In genomic region chr5:75499695-75500094, GRCm38 (mm10) we compare ENCODE assay signal across 22 mouse cellular contexts.
A peak's percentile ranks its signal among the peaks of the same experiment; 100 is the strongest.
DNase-seq lines count a peak whose midpoint lies in the region; ATAC-seq and TF ChIP-seq lines count a peak whose summit lies in the region.
"Had no signal": no experiment of that assay in that cellular context is flagged by ENCODE, and none has a peak within 500 bp of the region (broad histone marks: within the 10 kb centered on the region; RNA-seq: fewer than 3 reads in every experiment).

No protein-coding gene starts in this region.

- no peak overlapping the region for H3K9ac ChIP-seq in intestine, postnatal 0 days (ENCODE audit: low read depth, low read length)
- no peak overlapping the region for H3K9ac ChIP-seq in intestine, embryonic 16.5 days (ENCODE audit: low read depth, low read length)
- no peak overlapping the region for H3K9ac ChIP-seq in lung, embryonic 14.5 days
- H3K9ac ChIP-seq: forebrain, embryonic 13.5 days; hindbrain, embryonic 14.5 days; intestine, embryonic 15.5 days; kidney, embryonic 15.5 days had no signal

- in situ Hi-C loops in Patski (cut with MboI; ENCODE audit: low pct_unique_long_range_greater_than_20kb): no loop called here

- H3K36me3 ChIP-seq in intestine, postnatal 0 days (ENCODE audit: control insufficient read depth, insufficient read depth): no peaks in the 10 kb centered on the region
- H3K36me3 ChIP-seq in intestine, embryonic 16.5 days (ENCODE audit: control insufficient read depth, insufficient read depth, low read length): no peaks in the 10 kb centered on the region
- H3K36me3 ChIP-seq in lung, embryonic 14.5 days (ENCODE audit: insufficient read depth): no peaks in the 10 kb centered on the region
- H3K36me3 ChIP-seq: intestine, embryonic 15.5 days; kidney, embryonic 15.5 days; limb, embryonic 10.5 days; midbrain, embryonic 10.5 days had no signal

- no peaks in the 10 kb centered on the region for H3K9me3 ChIP-seq in intestine, postnatal 0 days (ENCODE audit: control insufficient read depth)
- no peaks in the 10 kb centered on the region for H3K9me3 ChIP-seq in intestine, embryonic 16.5 days (ENCODE audit: control insufficient read depth, low read length)
- H3K9me3 ChIP-seq in lung, embryonic 14.5 days (ENCODE audit: low read depth, low read length): no peaks in the 10 kb centered on the region
- H3K9me3 ChIP-seq: forebrain, embryonic 13.5 days; intestine, embryonic 15.5 days; kidney, embryonic 15.5 days; limb, embryonic 10.5 days; midbrain, embryonic 10.5 days had no signal

- WGBS in intestine, postnatal 0 days: 87% methylated on average over 5 of the region's 5 CpGs
- 87% methylated on average over 5 of the region's 5 CpGs for WGBS in intestine, embryonic 16.5 days
- WGBS in lung, embryonic 14.5 days: 83% methylated on average over 5 of the region's 5 CpGs

- DNase-seq in lung, embryonic 14.5 days: no peak
- no peak for DNase-seq in lung, postnatal 10 days
- DNase-seq in Patski (ENCODE audit: low read depth, low spot score) (no peak), adipocyte (ENCODE audit: low spot score) (no peak)
- no peak for DNase-seq in cerebellum, adult 9-10 months
- DNase-seq: adrenal gland, adult 2 months; cerebellum, adult 2 months; cerebellum, postnatal 36 days; heart, postnatal 4 days; kidney, postnatal 4 days; lung, adult 2 months; right cerebral cortex, postnatal 4 days had no signal

- CTCF ChIA-PET in Patski (lab: Charles Lee): no interaction called here

- POLR2A ChIA-PET in Patski (lab: Charles Lee): no interaction called here

- peak; percentile 21 for TF ChIP-seq CTCF in intestine, postnatal 0 days (IDR thresholded peaks at IDR 0.05; ENCODE audit: low read depth)
- peak; percentile 35 for TF ChIP-seq CTCF in lung, embryonic 14.5 days (IDR thresholded peaks at IDR 0.05; ENCODE audit: low read depth)
- peak; percentile 35 for TF ChIP-seq CTCF in Patski (IDR thresholded peaks at IDR 0.05)

- H3K27me3 ChIP-seq in intestine, postnatal 0 days (replicated peaks; ENCODE audit: control insufficient read depth, insufficient read depth, low read length): no peaks in the 10 kb centered on the region
- H3K27me3 ChIP-seq in intestine, embryonic 16.5 days (replicated peaks; ENCODE audit: control insufficient read depth, insufficient read depth, low read length): no peaks in the 10 kb centered on the region
- H3K27me3 ChIP-seq in lung, embryonic 14.5 days (ENCODE audit: insufficient read depth, low read length): no peaks in the 10 kb centered on the region
- no peaks in the 10 kb centered on the region for H3K27me3 ChIP-seq in Patski
- H3K27me3 ChIP-seq: forebrain, embryonic 13.5 days; intestine, embryonic 15.5 days; kidney, embryonic 15.5 days had no signal

- no peaks in the 10 kb centered on the region for H3K4me1 ChIP-seq in intestine, postnatal 0 days (replicated peaks; ENCODE audit: control insufficient read depth, insufficient read depth, low read length)
- H3K4me1 ChIP-seq in intestine, embryonic 16.5 days (ENCODE audit: control insufficient read depth, insufficient read depth, low read length): no peaks in the 10 kb centered on the region; the same call in 1 of the 2 replicates
- H3K4me1 ChIP-seq in lung, embryonic 14.5 days (ENCODE audit: insufficient read depth): 0 out of 2 replicates have a peak, but pooled peaks cover 3% of the 10 kb centered on the region
- H3K4me1 ChIP-seq: forebrain, embryonic 13.5 days; intestine, embryonic 15.5 days; kidney, embryonic 15.5 days; limb, embryonic 10.5 days; midbrain, embryonic 10.5 days had no signal

- no peak for ATAC-seq in intestine, postnatal 0 days
- ATAC-seq in intestine, embryonic 16.5 days: no peak
- ATAC-seq in lung, embryonic 14.5 days (ENCODE audit: insufficient read depth): no peak
- no peak for ATAC-seq in Patski
- ATAC-seq: CD4-positive, CD25-positive, alpha-beta regulatory T cell, adult 4 months; forebrain, embryonic 13.5 days; intestine, embryonic 15.5 days had no signal

- no peak overlapping the region for H3K4me3 ChIP-seq in intestine, postnatal 0 days (ENCODE audit: low read depth, low read length)
- H3K4me3 ChIP-seq in intestine, embryonic 16.5 days (ENCODE audit: low read length): no peak overlapping the region
- no peak overlapping the region for H3K4me3 ChIP-seq in lung, embryonic 14.5 days (ENCODE audit: low read depth, low read length)
- H3K4me3 ChIP-seq: forebrain, embryonic 13.5 days; intestine, embryonic 15.5 days; kidney, embryonic 15.5 days; limb, embryonic 10.5 days; midbrain, embryonic 10.5 days had no signal

- no peak overlapping the region for H3K4me2 ChIP-seq in intestine, postnatal 0 days (replicated peaks; ENCODE audit: low read depth)
- no peak overlapping the region for H3K4me2 ChIP-seq in intestine, embryonic 16.5 days (ENCODE audit: low read depth, low read length)
- H3K4me2 ChIP-seq in lung, embryonic 14.5 days: no peak overlapping the region
- H3K4me2 ChIP-seq: forebrain, embryonic 13.5 days; hindbrain, embryonic 14.5 days; intestine, embryonic 15.5 days; kidney, embryonic 15.5 days had no signal

- H3K27ac ChIP-seq in intestine, postnatal 0 days (ENCODE audit: low read depth, low read length): no peak overlapping the region
- no peak overlapping the region for H3K27ac ChIP-seq in intestine, embryonic 16.5 days (ENCODE audit: low read length)
- no peak overlapping the region for H3K27ac ChIP-seq in lung, embryonic 14.5 days (ENCODE audit: low read depth)
- H3K27ac ChIP-seq: forebrain, embryonic 13.5 days; hindbrain, embryonic 14.5 days; intestine, embryonic 15.5 days; kidney, embryonic 15.5 days; limb, embryonic 10.5 days; macrophage; midbrain, embryonic 10.5 days had no signal
